Mouse (Mus musculus) cortical plate, adult 2 months (tissue): ENCODE results near the gene Pip4k2b.

Source experiments
- CTCF ChIP-seq: fragments of 200-500 bp; IDR thresholded peaks from 2 replicates; pipeline ENCODE4 v1.5.1; 2011; ENCODE audit warnings: mild to moderate bottlenecking, control low read depth, low read length; ENCODE audit not compliant: insufficient read depth; ENCODE audit errors: extremely low read depth
- POLR2A ChIP-seq: fragments of 200-500 bp; IDR thresholded peaks from 2 replicates; pipeline ENCODE4 v1.6.1; 2011; ENCODE audit warnings: mild to moderate bottlenecking, low read length, control low read depth; ENCODE audit not compliant: insufficient read depth; ENCODE audit errors: extremely low read depth

DNA sequence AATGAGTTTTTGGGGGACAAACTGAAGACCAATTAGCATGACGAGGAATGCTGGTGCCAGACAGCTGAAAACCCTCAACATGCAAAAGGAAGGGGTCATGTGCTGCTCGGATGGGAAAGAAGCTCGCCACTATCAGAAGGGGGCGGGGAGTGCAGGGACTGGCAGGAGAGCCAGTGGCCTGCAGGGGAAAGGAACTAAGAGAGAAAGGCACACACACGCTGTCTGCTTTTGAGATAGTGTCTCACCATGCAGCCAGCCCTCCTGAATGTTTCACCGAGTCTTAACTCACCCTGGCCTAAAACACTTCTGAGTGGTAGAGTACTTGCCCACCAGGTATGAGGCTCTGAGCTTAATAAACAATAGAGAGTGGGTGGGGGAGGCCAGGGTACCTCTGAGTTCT, 14.4 kb upstream of the Pip4k2b start:
- TF ChIP-seq CTCF (no peak), POLR2A (no peak)
